Mouse (Mus musculus) lung, postnatal 36 days (tissue): ENCODE results near the gene P3h3.
"Not testable (repeated sequence)": the region's sequence is repeated elsewhere in the genome, so short reads cannot be mapped to it uniquely, and the experiment has no call there.

Experiments
- DNase-seq: peaks from one replicate; pipeline ENCODE4 v3.0.0; 2022; ENCODE audit warnings: mixed read lengths

The P3h3 gene

GRCm38 (mm10) chr6:124829799-124830700 is 27.5 kb downstream of the P3h3 start:
- DNase-seq = peak; percentile 98

GRCm38 (mm10) chr6:124828868-124829798 is 28.4 kb downstream of the P3h3 start, which contains the start of the genes Usp5 and Cdca3:
Gene Usp5, minus strand, starts transcription at chr6:124829484.
Gene Cdca3, plus strand, starts transcription at chr6:124829547.
- peak; percentile 99 for DNase-seq

GRCm38 (mm10) chr6:124828101-124828592 is 29.4 kb downstream of the P3h3 start:
- peak; percentile 40 for DNase-seq

GRCm38 (mm10) chr6:124822049-124822448 is 35.5 kb downstream of the P3h3 start:
- DNase-seq = no peak

- DNase-seq = no peak
Observed at GRCm38 (mm10) chr6:124820891-124821290, 36.7 kb downstream of the P3h3 start.

GRCm38 (mm10) chr6:124817971-124818370 is 39.6 kb downstream of the P3h3 start:
- peak; percentile 42 for DNase-seq

- DNase-seq = no peak
Observed at GRCm38 (mm10) chr6:124817563-124817962, 40.0 kb downstream of the P3h3 start.

- DNase-seq = no peak
Observed at GRCm38 (mm10) chr6:124817125-124817524, 40.4 kb downstream of the P3h3 start.

- no peak for DNase-seq
Observed at GRCm38 (mm10) chr6:124816611-124817010, 40.9 kb downstream of the P3h3 start.

- DNase-seq = no peak
Observed at GRCm38 (mm10) chr6:124814858-124815774, 42.4 kb downstream of the P3h3 start.

- DNase-seq = no peak
Observed at GRCm38 (mm10) chr6:124814448-124814847, 43.1 kb downstream of the P3h3 start.

GRCm38 (mm10) chr6:124813933-124814332 is 43.6 kb downstream of the P3h3 start, which contains the start of gene Tpi1:
Gene Tpi1, minus strand, starts transcription at chr6:124814296.
- peak; percentile 95 for DNase-seq

GRCm38 (mm10) chr6:124813496-124813895 is 44.1 kb downstream of the P3h3 start:
- peak; percentile 67 for DNase-seq

GRCm38 (mm10) chr6:124812848-124813247 is 44.7 kb downstream of the P3h3 start:
- no peak for DNase-seq

GRCm38 (mm10) chr6:124811701-124812560 is 45.6 kb downstream of the P3h3 start:
- no peak for DNase-seq

GRCm38 (mm10) chr6:124811403-124811665 is 46.2 kb downstream of the P3h3 start:
- DNase-seq = no peak

GRCm38 (mm10) chr6:124810566-124811402 is 46.8 kb downstream of the P3h3 start:
- not testable (repeated sequence) for DNase-seq

GRCm38 (mm10) chr6:124809775-124810538 is 47.6 kb downstream of the P3h3 start:
- DNase-seq = no peak

GRCm38 (mm10) chr6:124809052-124809774 is 48.3 kb downstream of the P3h3 start:
- DNase-seq = peak; percentile 90
